Mouse (Mus musculus) G1E (cell line): ENCODE results near the gene Traf7. TPM values are rescaled to one million over a fixed set of nuclear protein-coding genes. Genes with fewer than 3 reads are reported as not detected.

ENCODE experiments used
- ATAC-seq: 2 replicates; pipeline ENCODE4 v1.8.0; 2016; ENCODE audit warnings: mild to moderate bottlenecking; ENCODE audit not compliant: insufficient number of reproducible peaks, poor library complexity, low FRiP score, severe bottlenecking; ENCODE audit errors: extremely low read depth
- DNase-seq: peaks from one replicate; pipeline ENCODE4 v3.0.0; 2012; ENCODE audit warnings: low spot score
- H3K27me3 ChIP-seq: 2 replicates; pipeline ENCODE4 v1.6.1; 2012; ENCODE audit warnings: mild to moderate bottlenecking, low read length, inconsistent platforms; ENCODE audit not compliant: insufficient read depth
- H3K36me3 ChIP-seq: replicated peaks from 2 replicates; pipeline ENCODE3; 2012; ENCODE audit warnings: mild to moderate bottlenecking, inconsistent platforms
- H3K4me1 ChIP-seq: 2 replicates; pipeline ENCODE4 v1.6.1; 2012; ENCODE audit warnings: low read depth, low read length, inconsistent platforms, mixed read lengths; ENCODE audit not compliant: insufficient read depth
- H3K4me3 ChIP-seq: 2 replicates; pipeline ENCODE4 v1.5.1; 2012; ENCODE audit warnings: low read depth, mild to moderate bottlenecking, inconsistent platforms, low read length, moderate library complexity, mixed read lengths
- H3K9me3 ChIP-seq: replicated peaks from 2 replicates; pipeline ENCODE4 v1.6.1; 2012; ENCODE audit warnings: inconsistent platforms
- CTCF ChIP-seq: IDR thresholded peaks from 2 replicates; pipeline ENCODE4 v1.5.1; 2012; ENCODE audit warnings: low read depth, low read length, inconsistent platforms, mixed read lengths
- GATA1 ChIP-seq: IDR thresholded peaks from 2 replicates; pipeline ENCODE4 v1.6.1; 2012; ENCODE audit warnings: borderline replicate concordance, low read length, inconsistent platforms, mixed read lengths
- GATA2 ChIP-seq: IDR thresholded peaks from 2 replicates; pipeline ENCODE4 v1.6.1; 2012; ENCODE audit warnings: low read depth, low read length, inconsistent platforms, borderline replicate concordance
- POLR2AphosphoS5 ChIP-seq: IDR thresholded peaks from 2 replicates; pipeline ENCODE4 v1.6.1; 2012; ENCODE audit warnings: low read depth, low read length, inconsistent platforms; ENCODE audit not compliant: insufficient replicate concordance
- TAL1 ChIP-seq: conservative IDR thresholded peaks from 2 replicates; pipeline ENCODE4 v1.6.1; 2012; ENCODE audit warnings: low read depth, low read length, inconsistent platforms, mixed read lengths
- polyA plus RNA-seq: library from polyadenylated mRNA; stranded (reverse); fragments of >175 nt; gene quantifications from 2 replicates; pipeline ENCODE4 v1.2.3, GENCODE M21; 2012
- total RNA-seq, 2 experiments: library from RNA; stranded (forward) in 1 of 2; stranded (reverse) in 1 of 2; fragments of 200-1000 nt in 1 of 2; fragments of >200 nt in 1 of 2; fragmentation: Nextera tagmentation in 1 of 2; gene quantifications; 2 replicates each; pipeline ENCODE4 v1.2.3; 2014 to 2017

Gene Traf7
- total and polyA plus RNA-seq, 3 experiments, result 62.8 to 198 (median 81.7) TPM

DNA sequence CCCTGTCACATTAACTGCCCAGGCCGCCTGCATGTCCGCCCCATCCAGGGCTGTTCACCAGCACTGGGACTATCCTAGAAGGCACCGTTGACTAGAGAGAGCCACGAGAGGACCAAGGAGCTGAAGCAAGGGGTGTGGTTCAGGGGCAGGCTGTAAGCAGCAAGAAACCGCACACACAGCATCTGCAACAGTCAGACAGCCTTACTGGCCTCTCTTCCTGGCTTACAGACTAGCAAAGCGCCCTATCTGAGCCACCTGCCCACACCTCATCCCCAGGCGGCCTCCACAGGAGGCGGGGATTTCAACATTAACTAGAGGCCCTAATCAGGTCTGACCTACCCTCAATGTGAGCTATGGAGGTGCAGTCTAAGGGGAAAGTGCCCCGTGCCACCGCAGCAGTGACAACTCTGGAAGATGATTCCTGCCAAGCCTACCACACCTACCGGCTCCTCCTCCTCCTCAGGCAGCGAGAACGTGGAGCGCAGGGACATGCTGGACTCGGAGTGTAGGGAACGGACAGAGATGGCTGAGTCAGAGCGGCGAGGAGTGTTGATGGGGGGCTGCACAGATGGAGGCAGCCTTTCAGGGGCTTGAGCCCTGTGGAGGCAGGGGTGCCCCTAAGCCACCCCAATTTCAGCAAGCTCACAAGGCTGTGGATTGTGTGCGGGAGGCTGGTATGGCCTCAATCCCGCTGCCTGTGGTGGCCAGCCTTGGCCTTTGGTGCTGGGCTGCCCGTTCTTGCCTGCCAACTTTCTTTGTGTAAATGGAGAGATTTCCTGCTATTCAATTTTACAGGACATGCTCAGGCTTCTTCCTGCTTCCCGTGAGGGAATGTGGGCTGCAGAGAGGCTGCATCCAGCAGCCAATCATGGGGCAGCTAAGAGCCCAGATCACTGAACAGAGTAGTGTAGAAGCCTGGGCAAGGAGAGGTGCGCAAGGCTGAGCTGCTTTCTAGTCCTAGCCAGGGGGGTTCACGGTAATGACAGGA is 13.2 kb downstream of the Traf7 start:
- H3K4me1 ChIP-seq, result peaks cover 12% of the 10 kb centered on the region
- TF ChIP-seq GATA2, result no peak
- no peak for TF ChIP-seq CTCF
- no peak for TF ChIP-seq GATA1
- TF ChIP-seq TAL1, result no peak
- no peak for TF ChIP-seq POLR2AphosphoS5
- peaks cover 99% of the 10 kb centered on the region for H3K36me3 ChIP-seq
- H3K4me3 ChIP-seq, result no peak overlapping the region
- H3K9me3 ChIP-seq, result no peaks in the 10 kb centered on the region
- no peaks in the 10 kb centered on the region for H3K27me3 ChIP-seq
- DNase-seq, result no peak
- no peak for ATAC-seq

DNA sequence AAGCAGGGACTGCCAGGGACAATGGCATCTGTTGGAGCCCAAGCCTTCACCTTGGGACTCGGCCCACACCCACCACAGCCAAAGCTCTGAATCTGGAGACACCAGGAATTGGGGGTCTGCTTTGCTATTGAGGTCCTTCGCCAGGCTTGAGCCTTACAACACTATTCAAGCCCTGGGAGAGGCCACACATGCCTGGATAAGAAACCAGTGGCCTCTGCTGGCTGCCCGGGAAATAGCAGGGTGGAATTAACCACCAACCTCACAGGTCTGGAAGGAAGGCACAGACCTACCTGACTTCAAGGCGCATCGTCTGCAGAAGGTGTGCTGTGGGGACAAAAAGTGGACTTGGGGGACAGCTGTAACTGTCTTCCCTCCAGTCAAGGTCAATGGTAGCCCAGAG is 14.1 kb downstream of the Traf7 start:
- TF ChIP-seq GATA1 (no peak), GATA2 (no peak), TAL1 (no peak), POLR2AphosphoS5 (no peak), CTCF (no peak)
- DNase-seq, result peak; percentile 51
- peaks cover 99% of the 10 kb centered on the region for H3K36me3 ChIP-seq
- no peaks in the 10 kb centered on the region for H3K27me3 ChIP-seq
- no peaks in the 10 kb centered on the region for H3K9me3 ChIP-seq
- ATAC-seq, result 0 out of 2 replicates have a peak, but pooled peaks have one; percentile 8
- peaks cover 12% of the 10 kb centered on the region for H3K4me1 ChIP-seq
- no peak overlapping the region for H3K4me3 ChIP-seq

DNA sequence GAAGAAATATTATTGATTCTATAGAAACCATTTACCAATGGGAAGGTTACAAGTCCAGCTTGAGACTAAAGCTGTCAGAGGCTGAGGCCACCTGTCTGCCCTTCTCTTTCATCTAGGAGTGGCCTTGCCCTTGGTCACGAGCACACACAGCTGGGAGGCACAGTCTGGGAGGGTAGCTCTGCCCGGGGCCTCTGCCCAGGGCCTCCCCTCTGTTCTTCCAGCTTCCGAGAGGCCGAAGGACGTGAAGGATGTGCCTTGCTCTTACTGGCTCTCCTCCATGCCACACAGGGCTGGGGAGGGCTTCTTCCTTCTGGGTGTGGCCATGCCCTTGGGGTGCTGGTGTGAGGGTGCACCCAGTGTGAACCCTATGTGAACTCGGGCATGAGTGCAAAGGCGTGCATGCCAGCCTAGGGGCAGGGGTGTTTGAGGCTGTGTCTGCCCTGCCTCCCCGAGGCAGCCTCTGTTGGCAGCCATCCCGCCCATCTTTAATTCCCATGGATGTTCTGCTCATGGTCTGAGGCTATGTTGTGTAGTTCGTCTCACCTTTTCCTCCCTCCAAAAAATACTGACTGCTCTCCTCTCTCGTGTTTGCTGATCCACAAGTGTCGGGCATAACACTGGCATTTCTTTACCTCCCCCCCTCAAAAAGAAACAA is 19.8 kb downstream of the Traf7 start:
- peaks cover 15% of the 10 kb centered on the region; the same call in 1 of the 2 replicates for H3K27me3 ChIP-seq
- no peaks in the 10 kb centered on the region for H3K9me3 ChIP-seq
- DNase-seq (no peak), ATAC-seq (no peak)
- no peak for TF ChIP-seq GATA2
- TF ChIP-seq CTCF, result no peak
- TF ChIP-seq TAL1, result no peak
- TF ChIP-seq POLR2AphosphoS5, result no peak
- no peak for TF ChIP-seq GATA1
- H3K4me3 ChIP-seq, result no peak overlapping the region
- peaks cover 84% of the 10 kb centered on the region for H3K36me3 ChIP-seq
- 0 out of 2 replicates have a peak, but pooled peaks cover 6% of the 10 kb centered on the region for H3K4me1 ChIP-seq

DNA sequence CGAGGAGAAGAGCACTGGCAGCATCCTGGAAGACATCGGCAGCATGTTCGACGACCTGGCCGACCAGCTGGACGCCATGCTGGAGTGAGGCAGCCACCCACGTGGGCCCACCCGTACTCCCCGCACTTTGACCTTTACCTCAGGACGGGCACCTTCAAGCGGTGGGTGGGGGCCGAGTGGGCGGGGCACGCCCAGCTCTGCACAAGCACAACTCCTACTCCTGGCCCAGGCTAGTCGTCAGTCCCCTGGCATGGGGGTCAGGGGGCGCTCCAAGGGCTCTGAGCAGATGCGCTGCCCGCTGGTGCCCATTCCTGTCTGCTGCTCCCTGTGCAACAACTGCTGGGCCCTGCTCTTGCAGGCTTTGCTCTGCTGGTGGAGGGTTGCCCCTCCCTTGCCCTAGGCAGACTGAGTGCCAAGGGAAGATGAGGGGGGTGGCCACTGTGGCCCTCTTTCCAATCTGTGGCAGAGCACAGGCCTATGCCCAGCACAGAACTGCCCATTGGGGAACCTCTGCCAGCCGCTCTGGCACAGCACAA is 20.5 kb downstream of the Traf7 start:
- DNase-seq, result no peak
- Histone ChIP-seq H3K36me3 (peaks cover 77% of the 10 kb centered on the region), H3K4me3 (no peak overlapping the region)

DNA sequence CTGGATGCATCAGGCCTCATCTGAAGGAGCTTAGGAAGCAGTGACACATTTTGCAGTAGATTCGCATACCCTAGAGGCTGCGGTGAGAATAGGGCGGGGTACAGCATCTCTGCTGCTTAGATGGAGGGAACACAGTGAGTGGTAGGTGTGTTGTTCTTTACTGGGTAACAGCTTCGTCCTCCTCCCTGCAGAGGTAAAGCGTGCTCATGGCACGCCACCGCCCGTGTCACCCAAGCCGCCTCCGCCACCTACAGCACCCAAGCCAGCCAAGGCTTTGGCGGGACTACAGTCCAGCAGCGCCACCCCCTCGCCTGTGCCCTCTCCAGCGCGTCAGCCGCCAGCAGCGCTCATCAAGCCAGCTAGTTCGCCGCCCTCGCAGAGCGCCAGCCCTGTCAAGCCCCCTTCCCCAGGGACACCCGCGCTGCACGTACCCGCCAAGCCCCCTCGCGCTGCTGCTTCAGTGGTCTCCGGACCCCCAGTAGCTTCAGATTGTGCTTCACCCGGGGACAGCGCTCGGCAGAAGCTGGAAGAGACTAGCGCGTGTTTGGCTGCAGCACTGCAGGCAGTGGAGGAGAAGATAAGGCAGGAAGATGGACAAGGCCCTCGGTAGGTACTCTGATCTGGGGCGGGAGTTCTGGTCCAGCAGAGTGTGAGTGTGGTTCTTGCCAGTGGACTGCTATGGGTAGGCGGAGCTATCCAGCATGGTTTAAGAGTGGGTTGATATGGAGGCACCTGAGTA is 21.2 kb downstream of the Traf7 start:
- H3K36me3 ChIP-seq, result peaks cover 70% of the 10 kb centered on the region
- ATAC-seq (no peak), DNase-seq (no peak)
- no peaks in the 10 kb centered on the region for H3K9me3 ChIP-seq
- H3K4me3 ChIP-seq, result no peak overlapping the region
- TF ChIP-seq GATA1 (no peak), CTCF (no peak), TAL1 (no peak), POLR2AphosphoS5 (no peak), GATA2 (no peak)
- 0 out of 2 replicates have a peak, but pooled peaks cover 14% of the 10 kb centered on the region for H3K4me1 ChIP-seq
- H3K27me3 ChIP-seq, result peaks cover 30% of the 10 kb centered on the region

More for the DNA sequence above, 20.5 kb downstream of the Traf7 start:
- Histone ChIP-seq H3K9me3 (no peaks in the 10 kb centered on the region), H3K27me3 (peaks cover 23% of the 10 kb centered on the region), H3K4me1 (0 out of 2 replicates have a peak, but pooled peaks cover 8% of the 10 kb centered on the region)
- no peak for TF ChIP-seq CTCF
- no peak for TF ChIP-seq POLR2AphosphoS5
- no peak for TF ChIP-seq TAL1
- no peak for TF ChIP-seq GATA2
- TF ChIP-seq GATA1, result no peak
- ATAC-seq, result no peak
